Mouse (Mus musculus) thymus, adult 2 months (tissue): Measurements from ENCODE around the gene Fam49a.

ENCODE experiments used
- CTCF ChIP-seq: fragments of 200-500 bp; IDR thresholded peaks from 2 replicates; pipeline ENCODE4 v1.5.1; 2012; ENCODE audit warnings: mild to moderate bottlenecking, control low read depth, low read length, moderate library complexity, borderline replicate concordance; ENCODE audit not compliant: control insufficient read depth, poor library complexity, insufficient read depth; ENCODE audit errors: extremely low read depth
- POLR2A ChIP-seq: fragments of 200-500 bp; IDR thresholded peaks from 2 replicates; pipeline ENCODE4 v1.6.1; 2012; ENCODE audit warnings: mild to moderate bottlenecking, low read length, control low read depth, moderate library complexity; ENCODE audit not compliant: control insufficient read depth, poor library complexity, insufficient read depth; ENCODE audit errors: extremely low read depth

DNA sequence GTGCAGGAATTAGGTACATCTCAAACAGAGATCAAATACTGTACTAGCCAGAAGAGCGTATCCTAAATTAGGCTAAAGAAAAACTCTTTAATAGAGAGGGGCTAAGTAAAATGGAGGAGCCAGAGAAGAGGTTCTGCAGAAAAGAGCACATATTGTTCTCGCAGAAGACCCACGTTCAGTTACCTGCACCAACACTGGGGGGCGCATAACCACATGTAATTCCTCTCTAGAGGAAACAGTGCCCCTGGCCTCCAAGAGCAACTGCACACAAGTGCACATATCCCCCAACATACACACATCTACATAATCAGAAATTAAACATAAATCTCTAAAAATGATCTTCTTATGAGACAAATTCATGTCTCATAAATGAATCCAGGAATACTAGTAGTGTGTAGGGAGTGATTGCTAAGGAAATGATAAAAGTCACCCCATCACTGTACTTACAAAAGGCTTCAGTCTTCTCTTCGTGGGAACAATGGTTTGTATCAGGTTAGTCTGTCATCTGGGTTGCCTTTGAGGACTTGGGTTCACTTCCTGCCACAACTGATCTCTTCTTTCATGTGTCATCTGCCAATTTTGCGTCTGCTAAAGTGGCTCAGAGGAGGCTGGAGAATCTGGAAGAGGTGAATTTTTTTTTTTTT, 87.8 kb downstream of the Fam49a start:
- no peak for TF ChIP-seq POLR2A
- no peak for TF ChIP-seq CTCF
